Comparison of ENCODE assay signal across 8 mouse cellular contexts in the genomic region with DNA sequence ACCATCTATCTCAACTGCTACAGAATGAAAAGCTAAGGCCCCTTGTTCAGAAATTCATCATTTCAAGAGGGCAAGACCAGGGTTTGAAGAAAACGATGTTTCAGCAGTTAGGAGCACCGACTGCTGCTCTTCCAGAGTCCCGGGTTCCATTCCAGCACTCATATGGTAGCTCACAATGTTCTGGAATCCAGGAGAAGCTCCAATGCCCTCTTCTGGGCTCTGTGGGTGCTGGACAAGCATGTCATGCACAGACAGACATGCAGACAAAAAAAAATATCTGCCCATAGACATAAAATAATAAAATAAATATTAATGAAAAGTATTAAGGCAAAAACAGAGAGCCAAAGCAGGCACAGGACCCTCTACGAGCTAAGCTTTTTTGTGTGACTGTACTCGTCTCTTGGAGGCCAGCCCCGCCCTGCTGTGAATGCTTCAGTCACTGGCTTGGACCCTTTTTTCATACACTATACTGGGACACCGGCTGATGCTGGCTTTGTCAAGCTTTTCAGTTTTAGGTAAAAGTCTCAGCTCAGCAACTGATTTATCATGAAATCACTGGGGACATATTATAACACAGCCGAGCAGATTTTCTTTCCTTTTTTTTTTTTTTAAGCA. TPM values are rescaled to one million over a fixed set of nuclear protein-coding genes. Genes with fewer than 3 reads are reported as not detected.
DNase-seq lines count a peak whose midpoint lies in the region; ATAC-seq lines count a peak whose summit lies in the region.

No protein-coding gene starts in this region.

- H3K9me3 ChIP-seq in hindbrain, embryonic 13.5 days = no peaks in the 10 kb centered on the region
- H3K9me3 ChIP-seq in midbrain, embryonic 15.5 days = no peaks in the 10 kb centered on the region

- peak overlapping the region; percentile 73 for H3K4me2 ChIP-seq in hindbrain, embryonic 13.5 days
- peak overlapping the region; percentile 59 for H3K4me2 ChIP-seq in midbrain, embryonic 15.5 days

- peaks cover 40% of the 10 kb centered on the region for H3K4me1 ChIP-seq in hindbrain, embryonic 13.5 days (replicated peaks)
- peaks cover 37% of the 10 kb centered on the region for H3K4me1 ChIP-seq in midbrain, embryonic 15.5 days

- H3K36me3 ChIP-seq in hindbrain, embryonic 13.5 days = no peaks in the 10 kb centered on the region
- no peaks in the 10 kb centered on the region for H3K36me3 ChIP-seq in midbrain, embryonic 15.5 days (replicated peaks)

- peak; percentile 53 to 58 for DNase-seq in cerebellum, adult 18-20 months
- no peak for DNase-seq in cerebellum, postnatal 4 days (ENCODE audit: low spot score in 2 of 2)
- DNase-seq in 3T3-L1 (ENCODE audit: low read depth, low spot score) = peak; percentile 78
- peak; percentile 65 for DNase-seq in embryo, embryonic 10.5 days (ENCODE audit: low spot score)
- DNase-seq in testis, postnatal 14 days (ENCODE audit: low spot score) = no peak
- no peak for DNase-seq in thymus, postnatal 10 days (ENCODE audit: low spot score in 2 of 2)

- ATAC-seq in hindbrain, embryonic 13.5 days (ENCODE audit: low FRiP score) = no peak
- peak; percentile 35; the same call in 1 of the 2 replicates for ATAC-seq in midbrain, embryonic 15.5 days (replicated peaks)

- WGBS in hindbrain, embryonic 13.5 days = 17% methylated on average over 8 of the region's 8 CpGs
- WGBS in midbrain, embryonic 15.5 days = 15% methylated on average over 8 of the region's 8 CpGs

- H3K27ac ChIP-seq in hindbrain, embryonic 13.5 days = peak overlapping the region; percentile 97
- peak overlapping the region; percentile 93 for H3K27ac ChIP-seq in midbrain, embryonic 15.5 days

- peak overlapping the region; percentile 95 for H3K9ac ChIP-seq in hindbrain, embryonic 13.5 days
- H3K9ac ChIP-seq in midbrain, embryonic 15.5 days = peak overlapping the region; percentile 91

- peak overlapping the region; percentile 87 for H3K4me3 ChIP-seq in hindbrain, embryonic 13.5 days
- H3K4me3 ChIP-seq in midbrain, embryonic 15.5 days = peak overlapping the region; percentile 74

- no peaks in the 10 kb centered on the region for H3K27me3 ChIP-seq in hindbrain, embryonic 13.5 days
- H3K27me3 ChIP-seq in midbrain, embryonic 15.5 days (replicated peaks) = no peaks in the 10 kb centered on the region

RNA-seq across cellular contexts. Expression of a gene that starts 1.0 kb away (rescaled TPM):
- 13.2 and 13.3 TPM in 2 replicates for polyA plus RNA-seq in hindbrain, embryonic 13.5 days (2015; fragmentation: Nextera tagmentation; extraction: Ambion mirVana)
- 12.9 and 13.2 TPM in 2 replicates for polyA plus RNA-seq in midbrain, embryonic 15.5 days (2015; fragmentation: Nextera tagmentation; extraction: Ambion mirVana)

Comparison
In these comparisons a context has a peak if more than half of its experiments do, and no peak if none do; other contexts are left out.
1. DNase-seq: peak in cerebellum, adult 18-20 months (2 of 2), 3T3-L1 (single experiment) and embryo, embryonic 10.5 days (single experiment); none in cerebellum, postnatal 4 days (0 of 2), testis, postnatal 14 days (single experiment) and thymus, postnatal 10 days (0 of 2).